Mouse (Mus musculus): Measurements from ENCODE around the gene Gm19345. TPM values are rescaled to one million over a fixed set of nuclear protein-coding genes. Genes with fewer than 3 reads are reported as not detected.

Gene Gm19345
- polyA plus RNA-seq, 1 experiment from 2014 or later: not detected

- Histone ChIP-seq H3K9ac (ENCODE audit: low read length) (no peak overlapping the region), H3K27me3 (ENCODE audit: control insufficient read depth, insufficient read depth, low read length) (peaks cover 20% of the 10 kb centered on the region), H3K4me1 (ENCODE audit: control insufficient read depth in 2 of 2, insufficient read depth in 2 of 2, low read length in 2 of 2) (peaks cover 3 to 6% of the 10 kb centered on the region in 2 experiments), H3K4me3 (ENCODE audit: control insufficient read depth in 1 of 2, insufficient read depth in 1 of 2, low read depth in 1 of 2, low read length in 2 of 2) (no peak overlapping the region), H3K9me3 (ENCODE audit: control insufficient read depth, low read length) (no peaks in the 10 kb centered on the region), H3K4me2 (ENCODE audit: low read length) (no peak overlapping the region), H3K36me3 (ENCODE audit: control insufficient read depth, insufficient read depth, low read length) (no peaks in the 10 kb centered on the region), H3K27ac (replicated peaks in 1 of 2; ENCODE audit: control insufficient read depth in 1 of 2, insufficient read depth in 1 of 2, low read depth in 2 of 2, low read length in 2 of 2) (no peak overlapping the region)
- 0 out of 2 replicates have a peak, but pooled peaks have one; percentile 31 for ATAC-seq (ENCODE audit: insufficient number of reproducible peaks, insufficient read depth, low FRiP score, low read depth)
- whole genome bisulfite sequencing: 4% methylated on average over 11 of the region's 11 CpGs
These were observed 8.2 kb upstream of the Gm19345 start for GRCm38 (mm10) chr7:19843561-19843960.

DNA sequence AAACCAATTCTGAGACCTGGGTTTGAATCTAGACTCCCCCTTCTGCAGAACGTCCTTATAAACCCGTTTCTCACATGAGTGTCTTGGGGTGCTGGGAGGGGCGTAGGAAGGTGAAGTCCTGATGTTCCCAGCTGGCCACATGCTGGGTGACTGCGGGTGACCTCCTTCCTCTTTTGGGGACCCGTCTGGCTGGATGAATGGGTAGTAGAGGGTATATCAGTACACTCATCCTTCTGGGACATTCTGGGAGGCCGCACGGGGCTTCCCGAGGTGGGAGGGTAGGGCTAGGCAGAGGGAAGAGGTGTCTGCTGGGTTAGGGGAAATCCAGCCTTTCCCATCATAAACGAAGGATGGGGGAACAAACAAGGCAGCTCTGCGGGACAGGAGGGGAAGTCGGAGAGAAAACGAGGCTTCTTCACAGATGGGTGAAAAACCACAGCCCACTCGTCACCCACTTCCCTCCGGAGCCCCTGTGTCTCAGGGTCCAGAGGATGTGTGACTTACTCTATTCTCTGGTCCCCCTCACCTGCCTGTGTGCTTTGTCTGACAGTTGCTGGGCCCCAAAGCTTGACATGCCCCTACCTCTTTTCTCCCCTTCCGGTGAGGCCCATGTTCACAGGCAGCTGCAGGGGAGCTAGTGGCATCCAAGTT is 7.2 kb upstream of the Gm19345 start:
- peaks cover 20% of the 10 kb centered on the region for H3K27me3 ChIP-seq (ENCODE audit: control insufficient read depth, insufficient read depth, low read length)
- H3K9ac ChIP-seq (ENCODE audit: low read length): no peak overlapping the region
- WGBS: 62% methylated on average over 15 of the region's 15 CpGs
- H3K9me3 ChIP-seq (ENCODE audit: control insufficient read depth, low read length): no peaks in the 10 kb centered on the region
- ATAC-seq (ENCODE audit: insufficient number of reproducible peaks, insufficient read depth, low FRiP score, low read depth): no peak
- H3K4me1 ChIP-seq (ENCODE audit: control insufficient read depth in 2 of 2, insufficient read depth in 2 of 2, low read length in 2 of 2): peaks cover 3 to 6% of the 10 kb centered on the region in 2 experiments
- H3K36me3 ChIP-seq (ENCODE audit: control insufficient read depth, insufficient read depth, low read length): no peaks in the 10 kb centered on the region
- no peak overlapping the region for H3K4me2 ChIP-seq (ENCODE audit: low read length)
- H3K27ac ChIP-seq (replicated peaks in 1 of 2; ENCODE audit: control insufficient read depth in 1 of 2, insufficient read depth in 1 of 2, low read depth in 2 of 2, low read length in 2 of 2): no peak overlapping the region
- no peak overlapping the region for H3K4me3 ChIP-seq (ENCODE audit: control insufficient read depth in 1 of 2, insufficient read depth in 1 of 2, low read depth in 1 of 2, low read length in 2 of 2)

DNA sequence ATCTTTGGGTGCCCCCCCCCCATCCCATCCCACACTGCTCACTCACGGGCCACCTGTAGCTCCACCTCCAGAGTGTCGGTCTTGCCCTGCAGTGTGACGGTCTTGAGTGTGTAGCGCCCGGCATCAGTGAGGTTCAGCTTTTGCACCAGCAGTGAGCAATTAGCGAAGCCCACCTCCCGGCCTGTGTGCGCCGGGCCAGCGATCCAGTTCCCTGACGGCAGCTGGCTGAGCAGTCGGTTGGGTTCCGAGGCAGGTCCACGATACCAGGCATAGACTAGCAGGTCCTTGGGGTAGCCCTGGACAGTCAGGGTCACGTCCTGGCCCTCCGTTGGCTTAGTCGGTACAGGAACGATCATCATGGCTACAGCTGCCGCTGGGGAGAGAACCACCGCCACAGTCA is 1.7 kb downstream of the Gm19345 start:
- Histone ChIP-seq H3K27ac (replicated peaks in 1 of 2; ENCODE audit: control insufficient read depth in 1 of 2, insufficient read depth in 1 of 2, low read depth in 2 of 2, low read length in 2 of 2) (no peak overlapping the region), H3K4me2 (ENCODE audit: low read length) (no peak overlapping the region), H3K27me3 (ENCODE audit: control insufficient read depth, insufficient read depth, low read length) (peaks cover 44% of the 10 kb centered on the region), H3K9me3 (ENCODE audit: control insufficient read depth, low read length) (no peaks in the 10 kb centered on the region), H3K4me3 (ENCODE audit: control insufficient read depth in 1 of 2, insufficient read depth in 1 of 2, low read depth in 1 of 2, low read length in 2 of 2) (no peak overlapping the region), H3K9ac (ENCODE audit: low read length) (no peak overlapping the region), H3K36me3 (ENCODE audit: control insufficient read depth, insufficient read depth, low read length) (no peaks in the 10 kb centered on the region), H3K4me1 (ENCODE audit: control insufficient read depth in 2 of 2, insufficient read depth in 2 of 2, low read length in 2 of 2) (no peaks in the 10 kb centered on the region)
- ATAC-seq (ENCODE audit: insufficient number of reproducible peaks, insufficient read depth, low FRiP score, low read depth): no peak
- 80% methylated on average over 20 of the region's 20 CpGs for WGBS

- WGBS: 56% methylated on average over 5 of the region's 5 CpGs
- Histone ChIP-seq H3K4me2 (ENCODE audit: low read length) (no peak overlapping the region), H3K4me1 (ENCODE audit: control insufficient read depth in 2 of 2, insufficient read depth in 2 of 2, low read length in 2 of 2) (no peaks in the 10 kb centered on the region), H3K27me3 (ENCODE audit: control insufficient read depth, insufficient read depth, low read length) (peaks cover 40% of the 10 kb centered on the region), H3K9me3 (ENCODE audit: control insufficient read depth, low read length) (no peaks in the 10 kb centered on the region), H3K4me3 (ENCODE audit: control insufficient read depth in 1 of 2, insufficient read depth in 1 of 2, low read depth in 1 of 2, low read length in 2 of 2) (no peak overlapping the region), H3K27ac (replicated peaks in 1 of 2; ENCODE audit: control insufficient read depth in 1 of 2, insufficient read depth in 1 of 2, low read depth in 2 of 2, low read length in 2 of 2) (no peak overlapping the region), H3K9ac (ENCODE audit: low read length) (no peak overlapping the region), H3K36me3 (ENCODE audit: control insufficient read depth, insufficient read depth, low read length) (no peaks in the 10 kb centered on the region)
- ATAC-seq (ENCODE audit: insufficient number of reproducible peaks, insufficient read depth, low FRiP score, low read depth): no peak
These were observed 3.9 kb downstream of the Gm19345 start for GRCm38 (mm10) chr7:19855663-19856062.

DNA sequence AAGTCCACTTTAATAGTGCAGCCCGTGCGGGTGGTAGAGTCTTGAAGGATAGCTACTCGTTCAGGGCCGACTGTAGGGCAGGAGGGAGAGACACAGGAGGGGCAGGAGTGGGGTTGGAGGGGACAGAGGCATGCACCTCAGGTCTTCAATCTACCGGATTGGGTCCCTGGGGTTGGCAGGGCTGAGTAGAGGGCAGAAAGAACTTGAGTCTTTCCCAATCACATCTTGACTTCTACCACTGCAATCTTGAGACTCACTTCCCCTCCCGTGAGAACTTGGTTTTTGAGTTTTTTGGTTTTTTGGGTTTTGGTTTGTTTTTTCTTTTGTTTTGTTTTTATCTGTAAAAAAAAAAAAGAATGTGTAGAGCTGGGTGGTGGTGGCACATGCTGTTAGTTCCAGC is 4.5 kb downstream of the Gm19345 start:
- Histone ChIP-seq H3K36me3 (ENCODE audit: control insufficient read depth, insufficient read depth, low read length) (no peaks in the 10 kb centered on the region), H3K9ac (ENCODE audit: low read length) (no peak overlapping the region), H3K27me3 (ENCODE audit: control insufficient read depth, insufficient read depth, low read length) (peaks cover 35% of the 10 kb centered on the region), H3K9me3 (ENCODE audit: control insufficient read depth, low read length) (no peaks in the 10 kb centered on the region), H3K4me2 (ENCODE audit: low read length) (no peak overlapping the region), H3K27ac (replicated peaks in 1 of 2; ENCODE audit: control insufficient read depth in 1 of 2, insufficient read depth in 1 of 2, low read depth in 2 of 2, low read length in 2 of 2) (no peak overlapping the region), H3K4me3 (ENCODE audit: control insufficient read depth in 1 of 2, insufficient read depth in 1 of 2, low read depth in 1 of 2, low read length in 2 of 2) (no peak overlapping the region), H3K4me1 (ENCODE audit: control insufficient read depth in 2 of 2, insufficient read depth in 2 of 2, low read length in 2 of 2) (no peaks in the 10 kb centered on the region)
- no peak for ATAC-seq (ENCODE audit: insufficient number of reproducible peaks, insufficient read depth, low FRiP score, low read depth)
- 79% methylated on average over 6 of the region's 6 CpGs for WGBS

GRCm38 (mm10) chr7:19859740-19860139 is 7.9 kb downstream of the Gm19345 start:
- Histone ChIP-seq H3K4me2 (ENCODE audit: low read length) (no peak overlapping the region), H3K27me3 (ENCODE audit: control insufficient read depth, insufficient read depth, low read length) (peaks cover 7% of the 10 kb centered on the region; the same call in 1 of the 2 replicates), H3K4me3 (ENCODE audit: control insufficient read depth in 1 of 2, insufficient read depth in 1 of 2, low read depth in 1 of 2, low read length in 2 of 2) (no peak overlapping the region), H3K36me3 (ENCODE audit: control insufficient read depth, insufficient read depth, low read length) (no peaks in the 10 kb centered on the region), H3K9ac (ENCODE audit: low read length) (no peak overlapping the region), H3K9me3 (ENCODE audit: control insufficient read depth, low read length) (no peaks in the 10 kb centered on the region), H3K4me1 (ENCODE audit: control insufficient read depth in 2 of 2, insufficient read depth in 2 of 2, low read length in 2 of 2) (no peaks in the 10 kb centered on the region), H3K27ac (replicated peaks in 1 of 2; ENCODE audit: control insufficient read depth in 1 of 2, insufficient read depth in 1 of 2, low read depth in 2 of 2, low read length in 2 of 2) (no peak overlapping the region)
- no peak for ATAC-seq (ENCODE audit: insufficient number of reproducible peaks, insufficient read depth, low FRiP score, low read depth)
- WGBS: 51% methylated on average over 10 of the region's 10 CpGs

GRCm38 (mm10) chr7:19861199-19861598 is 9.4 kb downstream of the Gm19345 start, which contains the start of gene Ceacam16:
Gene Ceacam16, minus strand, starts transcription at chr7:19861299.
- Histone ChIP-seq H3K9ac (ENCODE audit: low read length) (no peak within 1 kb of the TSS), H3K4me2 (ENCODE audit: low read length) (no peak within 1 kb of the TSS), H3K9me3 (ENCODE audit: control insufficient read depth, low read length) (no peaks in the 10 kb centered on the region), H3K4me1 (ENCODE audit: control insufficient read depth in 2 of 2, insufficient read depth in 2 of 2, low read length in 2 of 2) (peaks cover 4 to 5% of the 10 kb centered on the region in 2 experiments; a peak in 3 of 4 replicates), H3K4me3 (ENCODE audit: control insufficient read depth in 1 of 2, insufficient read depth in 1 of 2, low read depth in 1 of 2, low read length in 2 of 2) (no peak within 1 kb of the TSS), H3K27me3 (ENCODE audit: control insufficient read depth, insufficient read depth, low read length) (0 out of 2 replicates have a peak, but pooled peaks cover 6% of the 10 kb centered on the region), H3K27ac (replicated peaks in 1 of 2; ENCODE audit: control insufficient read depth in 1 of 2, insufficient read depth in 1 of 2, low read depth in 2 of 2, low read length in 2 of 2) (no peak within 1 kb of the TSS), H3K36me3 (ENCODE audit: control insufficient read depth, insufficient read depth, low read length) (no peaks in the 10 kb centered on the region)
- 77% methylated on average over 9 of the region's 9 CpGs for WGBS
- ATAC-seq (ENCODE audit: insufficient number of reproducible peaks, insufficient read depth, low FRiP score, low read depth): no peak

GRCm38 (mm10) chr7:19864241-19864640 is 12.4 kb downstream of the Gm19345 start:
- H3K27ac ChIP-seq (replicated peaks in 1 of 2; ENCODE audit: control insufficient read depth in 1 of 2, insufficient read depth in 1 of 2, low read depth in 2 of 2, low read length in 2 of 2): no peak overlapping the region
- H3K4me2 ChIP-seq (ENCODE audit: low read length): no peak overlapping the region
- no peaks in the 10 kb centered on the region for H3K9me3 ChIP-seq (ENCODE audit: control insufficient read depth, low read length)
- no peaks in the 10 kb centered on the region for H3K36me3 ChIP-seq (ENCODE audit: control insufficient read depth, insufficient read depth, low read length)
- H3K27me3 ChIP-seq (ENCODE audit: control insufficient read depth, insufficient read depth, low read length): no peaks in the 10 kb centered on the region
- H3K4me3 ChIP-seq (ENCODE audit: control insufficient read depth in 1 of 2, insufficient read depth in 1 of 2, low read depth in 1 of 2, low read length in 2 of 2): no peak overlapping the region
- no peak for ATAC-seq (ENCODE audit: insufficient number of reproducible peaks, insufficient read depth, low FRiP score, low read depth)
- H3K4me1 ChIP-seq (ENCODE audit: control insufficient read depth in 2 of 2, insufficient read depth in 2 of 2, low read length in 2 of 2): peaks cover 4 to 5% of the 10 kb centered on the region in 2 experiments; a peak in 3 of 4 replicates
- WGBS: 44% methylated on average over 2 of the region's 2 CpGs
- H3K9ac ChIP-seq (ENCODE audit: low read length): no peak overlapping the region

Measured in heart, embryonic 14.5 days (tissue).